Mouse (Mus musculus): ENCODE results near the gene Mrpl2. TPM values are rescaled to one million over a fixed set of nuclear protein-coding genes. Genes with fewer than 3 reads are reported as not detected.

Mrpl2 gene
- total and polyA plus RNA-seq, 3 experiments: 82.9 to 343 (median 113) TPM

DNA sequence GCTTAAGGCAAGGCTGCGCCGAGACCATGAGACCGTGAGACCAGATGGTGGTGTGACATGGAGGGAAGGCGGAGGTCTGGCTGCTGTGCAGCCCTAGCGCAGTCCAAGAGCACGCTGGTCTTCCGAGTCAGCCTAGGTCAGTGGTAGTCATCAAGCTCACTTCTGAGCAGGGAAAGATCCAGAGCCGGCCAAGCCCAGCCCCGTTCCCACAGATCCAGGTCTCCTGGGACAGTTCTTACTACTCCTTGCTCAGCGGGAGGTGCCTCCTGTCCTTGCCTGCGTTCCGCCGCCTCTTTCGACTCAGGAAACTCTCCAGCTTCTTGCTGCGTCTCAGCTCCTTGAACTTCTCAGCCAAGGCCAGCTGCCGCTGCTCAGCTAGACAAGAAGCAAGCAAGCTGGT, 21.7 kb downstream of the Mrpl2 start:
- DNase-seq: peak; percentile 68

DNA sequence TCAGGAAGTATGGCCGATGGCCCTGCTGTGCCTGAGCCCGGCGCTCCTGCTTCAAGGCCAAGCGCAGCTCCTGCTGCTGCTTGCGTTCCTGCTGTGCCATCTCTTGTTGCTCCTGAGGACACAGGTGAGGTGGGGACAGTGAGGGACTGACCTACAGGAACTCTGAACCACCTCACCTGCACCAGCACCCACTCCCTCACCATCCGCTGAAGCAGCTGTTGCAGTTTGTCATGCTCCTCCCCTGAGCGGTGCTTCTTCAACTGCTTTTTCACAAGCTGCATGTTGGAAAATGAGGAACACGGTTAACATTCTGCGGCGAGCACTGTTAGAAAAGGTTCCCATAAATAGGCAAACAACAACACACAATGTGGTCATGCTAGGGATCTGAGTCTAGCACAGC, 23.9 kb downstream of the Mrpl2 start:
- no peak for DNase-seq

DNA sequence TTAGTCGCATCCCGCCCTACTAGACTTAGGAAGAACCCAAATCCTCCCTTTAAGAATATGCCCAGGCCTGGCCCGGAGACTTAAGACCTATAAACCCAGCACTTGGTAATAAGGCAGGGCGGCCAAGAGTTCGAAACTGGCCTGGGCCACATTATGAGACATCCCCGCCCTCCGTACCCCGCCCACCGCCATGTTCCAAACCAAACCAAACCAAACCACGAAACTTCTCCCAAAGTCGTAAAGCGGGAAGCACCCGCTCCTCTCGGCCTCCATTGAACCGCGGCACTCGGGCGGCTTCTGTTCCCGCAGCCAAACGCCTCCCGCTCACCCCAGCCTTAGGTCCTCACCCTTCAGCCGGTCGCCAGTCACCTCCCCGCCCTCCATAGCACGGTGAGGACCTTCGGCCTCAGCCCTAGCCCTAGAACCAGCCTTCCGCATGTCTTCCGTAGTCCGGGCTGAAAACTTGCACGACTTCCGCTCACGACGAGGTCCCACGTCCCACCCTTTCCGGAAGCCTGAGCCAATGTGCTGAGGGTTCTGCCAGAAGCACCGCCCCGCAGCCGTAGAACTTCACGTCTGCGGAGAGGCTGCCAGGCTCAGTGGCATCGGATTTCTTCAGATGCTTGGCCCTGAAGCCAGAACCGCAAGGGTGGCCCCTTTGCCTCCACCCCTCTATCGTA, 28.0 kb downstream of the Mrpl2 start, which contains the start of gene Rrp36:
Gene Rrp36, minus strand, starts transcription at position 503 of the 680 bp plus-strand sequence.
- peak; percentile 94 for DNase-seq

DNA sequence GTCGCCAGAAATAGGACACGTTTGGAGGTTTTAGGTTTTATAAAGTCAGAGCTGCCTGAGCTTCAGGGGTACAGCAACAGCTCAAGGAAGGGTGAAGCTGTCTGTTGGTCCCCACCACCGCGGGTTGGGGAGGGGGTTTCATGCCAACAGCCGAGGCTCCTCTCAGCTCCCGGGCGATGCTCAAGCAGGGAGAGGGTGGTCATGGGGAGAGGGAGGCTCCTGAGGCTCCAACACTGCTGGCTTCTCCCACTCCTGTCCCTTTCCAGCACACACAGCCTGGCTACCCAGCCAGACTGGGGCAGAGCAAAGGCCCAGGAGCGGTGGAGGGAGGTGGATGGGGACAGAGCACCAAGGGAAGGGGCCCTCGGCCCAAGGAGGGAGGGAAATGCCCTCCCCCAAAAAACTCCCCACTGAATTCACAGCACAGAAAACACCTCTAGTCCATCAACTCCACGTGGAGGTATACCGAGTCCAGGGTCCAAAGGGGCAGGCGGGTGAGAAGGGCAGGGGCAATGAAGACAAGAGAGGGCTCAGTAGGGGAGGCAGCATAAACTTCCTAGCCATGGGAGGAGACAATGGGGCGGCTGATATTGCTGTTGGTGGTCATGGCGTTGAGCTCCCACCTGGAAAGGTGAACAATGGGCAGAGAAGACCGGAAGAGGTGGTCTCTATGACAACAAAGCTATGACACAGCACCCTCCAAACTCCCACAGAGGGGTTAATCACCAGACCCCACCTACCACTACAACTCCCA, 28.7 kb downstream of the Mrpl2 start:
- DNase-seq: no peak

DNA sequence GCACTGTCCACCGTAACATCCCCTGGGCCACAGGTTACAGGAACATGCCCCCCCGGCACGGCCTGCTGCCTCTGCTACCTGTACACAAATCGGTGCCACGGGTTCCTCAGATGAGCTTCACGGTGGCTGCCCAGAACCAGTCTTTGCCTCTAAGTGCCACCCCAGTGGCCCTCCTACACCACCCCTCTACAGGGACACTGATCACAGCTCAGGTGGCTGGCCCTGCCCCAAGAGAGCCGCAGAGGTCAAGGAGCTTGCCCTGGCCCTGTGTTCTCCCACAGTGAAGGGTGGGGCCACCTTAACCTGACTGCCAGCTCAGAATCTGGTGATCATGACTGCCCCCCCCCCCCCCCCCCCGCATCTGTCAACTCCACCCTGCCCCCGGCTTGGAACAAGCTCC, 32.4 kb downstream of the Mrpl2 start, which contains the start of gene Mea1:
Gene Mea1, plus strand, starts transcription at position 378 of the 400 bp plus-strand sequence.
- no peak for DNase-seq

DNA sequence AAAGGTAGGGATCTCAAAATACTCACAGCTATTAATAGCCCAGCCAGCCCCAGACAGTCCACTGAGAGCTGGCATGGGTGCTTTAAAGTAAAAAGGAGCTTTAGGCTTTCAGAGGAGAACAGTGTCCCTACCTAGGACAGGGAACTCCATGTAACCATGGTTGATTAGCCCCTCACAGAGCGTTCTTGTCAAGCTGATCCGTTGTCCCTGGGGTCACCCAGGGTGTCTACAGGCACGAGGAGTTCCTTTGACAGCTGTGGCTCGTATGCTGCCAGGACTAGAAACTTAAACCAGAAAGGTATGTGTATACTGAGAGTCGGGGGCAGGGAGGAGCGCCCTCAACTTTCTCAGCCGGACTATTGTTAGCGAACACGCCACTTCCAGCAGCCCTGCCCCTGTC, 32.9 kb downstream of the Mrpl2 start:
- DNase-seq: no peak

DNA sequence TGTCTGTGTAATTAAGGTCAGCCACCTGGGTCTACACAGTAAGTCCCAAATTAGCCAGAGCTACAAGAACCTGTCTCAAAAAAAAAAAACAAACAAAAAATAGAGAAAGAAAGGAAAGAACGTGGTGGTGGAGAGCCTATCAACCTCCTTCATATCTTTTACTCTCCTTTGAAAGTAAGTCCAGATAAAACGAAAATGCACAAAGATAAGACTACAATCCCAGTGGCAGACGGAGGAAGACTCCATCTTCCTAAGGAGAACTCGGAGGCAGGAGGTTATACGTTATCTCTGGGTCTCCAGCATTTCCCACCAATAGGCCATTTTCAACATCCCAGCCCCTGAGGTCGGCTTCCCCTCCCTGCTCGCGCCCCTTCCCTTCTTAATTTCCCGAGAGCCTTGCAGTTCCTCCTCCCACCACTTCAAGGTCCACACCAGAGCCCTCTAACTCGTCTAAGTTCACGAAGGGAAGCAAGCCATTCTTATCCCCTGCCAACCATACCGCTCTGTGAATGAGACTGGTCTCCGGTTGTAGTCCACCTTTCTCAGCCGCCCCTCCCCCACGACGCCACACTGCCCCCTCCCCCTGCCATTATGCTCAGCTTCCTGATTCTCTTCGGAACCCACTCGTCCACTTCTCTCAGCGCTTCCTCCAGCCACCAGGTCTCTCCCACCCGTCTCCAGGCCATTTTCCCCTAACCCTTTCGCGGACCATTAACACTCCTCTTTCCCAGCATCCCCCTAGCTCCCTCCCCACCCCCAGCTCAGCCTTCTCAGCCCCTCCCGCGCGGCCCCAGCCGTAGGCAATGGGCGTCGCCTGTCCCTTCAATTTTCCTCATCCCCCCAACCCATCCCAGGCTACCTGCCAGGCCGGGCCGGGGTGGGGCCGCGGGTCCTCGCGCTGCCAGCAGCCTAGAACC, 34.1 kb downstream of the Mrpl2 start:
- no peak for DNase-seq

DNA sequence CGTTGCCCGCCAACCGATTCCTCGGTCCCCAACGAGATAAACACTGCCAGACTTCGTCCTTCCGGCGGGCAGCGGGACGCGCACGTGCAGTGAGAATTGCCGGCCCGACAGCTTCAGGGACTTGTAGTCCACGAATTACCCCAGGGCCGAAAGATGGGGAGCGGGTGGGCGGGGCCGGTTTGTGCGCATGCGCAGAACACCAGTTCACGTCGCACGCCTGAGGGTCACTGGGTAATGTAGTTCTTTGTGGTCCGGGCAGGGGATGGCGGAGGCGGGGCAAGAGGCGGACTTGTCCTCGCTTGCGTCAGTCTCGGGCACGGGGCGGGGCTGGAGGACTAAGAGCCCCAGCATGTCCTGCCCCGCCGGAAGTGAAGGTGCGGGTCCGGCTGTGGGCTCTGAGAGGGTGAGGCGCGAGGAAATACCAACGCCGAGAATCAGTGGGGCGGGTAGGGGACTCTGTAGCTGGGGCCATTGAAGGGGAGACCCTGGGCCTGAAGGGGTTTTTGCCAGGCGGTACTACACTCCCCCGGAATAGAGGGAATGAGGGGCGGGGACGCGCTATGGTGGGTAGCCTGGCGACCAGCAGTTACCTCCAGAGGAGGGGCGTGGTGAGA, 34.8 kb downstream of the Mrpl2 start, which contains the start of gene Klhdc3:
Gene Klhdc3, minus strand, starts transcription at position 155 of the 614 bp plus-strand sequence.
- peak; percentile 98 for DNase-seq

DNA sequence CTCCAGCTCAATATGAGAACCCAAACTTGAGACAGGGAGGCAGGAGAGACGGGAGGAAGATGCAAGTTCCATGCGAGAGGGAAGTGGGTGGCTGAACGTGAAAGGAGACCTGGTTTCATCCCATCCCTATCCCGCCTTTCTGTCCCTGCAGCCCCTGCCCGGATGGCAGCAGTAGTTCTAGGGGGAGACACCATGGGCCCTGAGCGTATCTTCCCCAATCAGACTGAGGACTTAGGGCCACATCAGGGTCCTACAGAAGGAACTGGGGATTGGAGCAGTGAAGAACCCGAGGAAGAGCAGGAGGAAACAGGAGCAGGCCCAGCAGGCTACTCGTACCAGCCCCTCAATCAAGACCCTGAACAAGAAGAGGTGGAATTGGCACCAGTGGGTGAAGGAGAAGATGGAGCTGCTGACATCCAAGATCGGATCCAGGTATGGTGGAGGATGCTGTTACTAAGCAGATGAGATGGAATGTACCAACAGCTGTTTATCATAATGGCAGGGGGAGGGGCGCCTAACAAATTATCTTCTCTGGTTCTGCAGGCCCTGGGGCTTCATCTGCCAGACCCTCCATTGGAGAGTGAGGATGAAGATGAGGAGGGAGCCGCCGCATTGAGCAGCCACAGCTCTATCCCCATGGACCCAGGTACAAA, 35.6 kb downstream of the Mrpl2 start:
- no peak for DNase-seq

DNA sequence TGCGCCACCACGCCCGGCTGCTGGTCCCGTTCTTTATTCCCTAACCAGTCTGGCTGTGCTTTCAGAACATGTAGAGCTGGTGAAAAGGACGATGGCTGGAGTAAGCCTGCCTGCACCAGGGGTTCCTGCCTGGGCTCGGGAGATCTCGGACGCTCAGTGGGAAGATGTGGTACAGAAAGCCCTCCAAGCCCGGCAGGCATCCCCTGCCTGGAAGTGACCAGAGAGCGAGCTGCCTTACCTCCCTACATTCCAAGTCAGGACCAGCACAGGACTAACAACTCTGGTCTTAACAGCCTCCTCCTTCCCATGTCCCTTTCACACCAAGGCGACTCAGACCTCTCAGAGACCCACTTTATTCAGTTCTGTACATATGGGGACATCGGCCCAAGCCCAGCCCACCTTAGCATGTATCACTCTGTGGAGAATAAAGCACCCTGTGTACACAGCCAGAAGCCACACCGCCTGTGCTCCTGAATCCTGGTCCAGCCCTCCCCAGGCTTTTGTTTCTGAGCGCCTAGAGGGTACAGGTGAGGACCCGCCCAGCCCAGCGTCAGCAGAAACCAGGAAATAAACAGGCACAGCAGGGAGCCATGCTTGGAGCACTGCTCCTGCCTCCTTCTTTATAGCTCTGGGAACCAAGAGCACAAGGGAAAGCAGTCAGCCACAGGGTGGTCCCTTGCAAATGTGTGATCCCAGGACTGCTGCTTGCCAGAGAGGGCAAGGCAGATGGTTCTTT, 36.8 kb downstream of the Mrpl2 start:
- no peak for DNase-seq

DNA sequence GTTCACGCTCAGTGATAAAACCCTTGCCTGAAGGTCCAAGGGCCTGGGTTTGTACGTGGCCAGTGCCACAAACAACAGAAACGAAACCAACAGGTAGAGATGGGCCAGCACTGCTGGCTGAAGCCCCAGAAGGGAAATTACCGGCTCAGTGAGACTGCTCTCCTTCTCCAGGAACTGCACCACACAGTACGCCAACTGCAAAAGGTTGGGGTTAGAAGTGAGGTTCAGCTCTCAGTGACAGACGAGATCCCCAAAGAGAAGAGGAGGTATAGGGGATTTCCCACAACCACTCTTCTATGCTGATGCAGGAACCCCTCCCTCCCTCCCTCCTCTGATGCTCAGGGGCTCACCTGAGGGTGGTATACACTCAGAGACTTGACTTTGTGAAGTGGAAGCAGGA, 39.9 kb downstream of the Mrpl2 start:
- DNase-seq: no peak

DNA sequence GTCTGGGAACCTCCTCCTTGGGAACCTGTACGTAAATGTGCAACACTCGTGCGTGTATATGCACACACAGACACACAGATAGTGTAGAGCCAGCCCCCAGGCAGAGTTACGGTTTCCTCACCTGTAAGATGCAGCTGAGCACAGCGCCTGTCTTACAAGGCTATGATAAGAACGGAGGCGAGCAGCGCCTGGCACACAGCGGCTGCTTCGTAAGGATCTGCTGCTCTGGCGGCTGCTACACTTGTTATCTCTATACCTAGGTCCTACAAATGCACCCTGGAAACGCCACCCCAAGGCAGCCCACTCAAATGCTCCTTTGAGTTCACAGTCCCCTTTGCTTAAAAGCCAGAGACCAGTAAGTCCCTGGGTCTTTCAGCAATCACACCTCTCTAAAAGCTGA, 44.6 kb downstream of the Mrpl2 start:
- DNase-seq: no peak

DNA sequence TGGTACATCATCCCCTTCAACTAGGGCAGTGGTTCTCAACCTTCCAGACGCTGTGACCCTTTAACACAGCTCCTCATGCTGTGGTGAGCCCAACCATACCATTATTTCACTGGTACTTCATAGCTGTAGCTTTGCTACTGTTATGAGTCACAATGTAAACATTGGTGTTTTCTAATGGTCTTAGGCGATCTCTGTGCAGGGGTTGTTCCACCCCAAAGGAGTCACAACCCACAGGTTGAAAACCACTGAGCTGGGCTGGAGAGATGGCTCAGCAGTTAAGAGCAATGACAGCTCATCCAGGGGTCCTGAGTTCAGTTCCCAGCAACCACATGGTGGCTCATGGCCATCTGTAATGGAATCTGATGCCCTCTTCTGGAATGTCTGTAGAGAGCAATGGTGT, 45.4 kb downstream of the Mrpl2 start:
- DNase-seq: no peak

DNA sequence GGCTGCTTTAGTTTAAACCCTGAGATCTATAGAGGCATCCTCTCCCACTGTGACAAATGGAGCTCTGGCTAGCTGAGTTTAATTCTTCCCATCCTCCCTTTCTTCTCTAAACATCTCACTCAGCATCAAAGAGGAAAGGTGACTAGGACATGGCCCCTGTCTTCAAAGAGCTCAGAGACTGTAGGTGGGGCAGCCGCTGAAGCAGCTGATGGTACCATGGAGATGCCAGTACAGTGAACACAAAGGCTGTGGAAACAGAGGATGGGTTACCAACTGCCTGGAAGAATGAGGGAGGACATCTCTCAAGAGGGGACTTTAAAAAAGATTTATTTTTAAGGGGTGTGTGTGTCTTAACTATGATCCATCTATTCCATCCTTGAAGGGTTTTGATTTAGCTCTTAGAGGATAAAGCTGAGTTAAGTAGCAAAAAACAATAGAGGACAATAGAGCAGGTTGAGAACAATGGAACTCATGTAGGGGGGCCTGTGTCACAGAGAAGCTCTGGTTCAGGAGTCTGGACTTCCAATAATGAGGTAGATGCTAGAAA, 48.6 kb downstream of the Mrpl2 start:
- no peak for DNase-seq

DNA sequence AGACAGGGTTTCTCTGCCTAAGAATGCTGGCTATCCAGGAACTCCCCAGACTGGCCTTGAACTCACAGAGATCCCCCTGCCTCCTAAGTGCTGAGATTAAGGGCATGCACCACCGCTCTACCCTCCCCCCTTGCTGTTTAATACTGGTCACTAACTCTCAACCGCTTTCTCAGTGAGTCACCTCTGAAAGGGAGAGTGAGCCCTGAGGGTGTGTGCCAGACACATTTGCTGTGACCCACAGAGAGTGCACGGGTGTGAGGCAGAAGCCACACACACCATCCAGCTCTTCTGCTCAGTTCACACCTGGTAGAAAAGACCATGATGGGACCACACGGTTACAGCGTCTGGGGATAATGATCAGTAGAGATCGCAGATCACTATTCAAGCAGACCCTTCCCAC, 52.5 kb downstream of the Mrpl2 start:
- DNase-seq: no peak

DNA sequence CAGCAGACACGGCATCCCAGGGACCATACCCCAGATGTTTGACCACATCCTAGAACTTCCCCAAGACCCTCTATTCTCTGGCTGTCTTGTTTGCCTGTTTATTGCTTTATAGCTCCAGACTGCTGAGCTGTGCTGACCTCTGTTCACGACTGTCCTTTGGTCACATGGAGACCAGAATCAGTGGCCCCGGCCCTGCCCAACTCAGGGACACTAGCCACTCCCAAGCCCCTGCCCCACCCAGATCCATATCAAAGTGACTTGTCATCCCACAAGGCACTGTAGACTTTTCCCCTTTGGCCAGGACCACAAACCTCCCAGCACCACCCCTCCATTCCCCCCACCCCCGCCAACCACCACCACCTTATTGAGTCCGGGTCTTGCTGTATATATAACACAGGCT, 53.2 kb downstream of the Mrpl2 start:
- DNase-seq: no peak
